Mouse (Mus musculus): Measurements from ENCODE around the gene Inpp4a.

DNA sequence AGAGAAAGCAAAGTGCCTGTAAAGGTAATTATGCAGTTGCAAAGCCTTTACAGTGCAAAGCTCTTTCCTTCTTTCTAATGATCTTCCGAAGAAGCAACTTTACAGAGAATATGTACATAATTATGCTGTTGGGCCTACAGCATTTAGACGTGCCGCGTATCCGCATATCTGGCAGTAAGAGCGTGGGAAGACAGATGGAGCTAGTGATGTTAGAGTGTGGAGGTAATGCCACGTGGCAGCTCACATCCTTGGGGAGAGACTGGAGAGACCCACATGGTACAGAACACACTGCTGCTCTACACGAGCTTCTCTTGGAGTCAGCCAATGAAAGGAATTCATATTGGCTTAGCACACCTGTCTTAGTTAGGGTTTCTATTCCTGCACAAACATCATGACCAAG, 39.5 kb downstream of the Inpp4a start:
- TF ChIP-seq CTCF (IDR thresholded peaks at IDR 0.05; ENCODE audit: extremely low read depth, insufficient read depth, low read length) (no peak), POLR2A (IDR thresholded peaks at IDR 0.05; ENCODE audit: extremely low read depth, insufficient read depth, low read length) (no peak)
